Mouse (Mus musculus) MEL (cell line): ENCODE data around the gene Klf12. TPM values are rescaled to one million over a fixed set of nuclear protein-coding genes. Genes with fewer than 3 reads are reported as not detected.

Experiments used
- DNase-seq: peaks from one replicate; pipeline ENCODE4 v3.0.0; 2011; ENCODE audit warnings: low read depth, low spot score
- H3K27ac ChIP-seq: 2 replicates; pipeline ENCODE4 v1.5.1; 2012; ENCODE audit warnings: low read depth, mild to moderate bottlenecking, control low read depth, low read length, moderate library complexity; ENCODE audit not compliant: control insufficient read depth
- H3K27me3 ChIP-seq, 2 experiments: fragments of 150-350 bp in 1 of 2; sonication (generic) in 1 of 2; 2 replicates each; pipeline ENCODE4 v1.6.1; 2012; ENCODE audit warnings: low read length in 2 of 2, mild to moderate bottlenecking in 2 of 2, improper control_type of control experiment in 1 of 2, moderate library complexity in 1 of 2; ENCODE audit not compliant: insufficient read depth in 2 of 2, control insufficient read depth in 1 of 2
- H3K36me3 ChIP-seq, 2 experiments: 2 replicates each; pipeline ENCODE4 v1.6.1; 2012 to 2014; ENCODE audit warnings: low read length in 2 of 2, improper control_type of control experiment in 1 of 2, inconsistent platforms in 1 of 2, mild to moderate bottlenecking in 1 of 2; ENCODE audit not compliant: insufficient read depth in 2 of 2, control insufficient read depth in 1 of 2
- H3K4me1 ChIP-seq, 2 experiments: fragments of 150-350 bp in 1 of 2; sonication (generic) in 1 of 2; 2 replicates each; pipeline ENCODE4 v1.6.1; 2012; ENCODE audit warnings: low read length in 2 of 2, improper control_type of control experiment in 1 of 2, mild to moderate bottlenecking in 1 of 2; ENCODE audit not compliant: insufficient read depth in 2 of 2, control insufficient read depth in 1 of 2
- H3K4me3 ChIP-seq, 2 experiments: fragments of 150-350 bp in 1 of 2; sonication (generic) in 1 of 2; 2 replicates each; pipeline ENCODE4 v1.5.1; 2012; ENCODE audit warnings: low read depth in 2 of 2, low read length in 2 of 2, mild to moderate bottlenecking in 2 of 2, moderate library complexity in 2 of 2, control low read depth in 1 of 2, improper control_type of control experiment in 1 of 2; ENCODE audit not compliant: control insufficient read depth in 1 of 2, insufficient read depth in 1 of 2
- H3K79me2 ChIP-seq: 2 replicates; pipeline ENCODE4 v1.6.1; 2012; ENCODE audit warnings: mild to moderate bottlenecking, low read length, moderate library complexity; ENCODE audit not compliant: control insufficient read depth, poor library complexity, insufficient read depth
- H3K9ac ChIP-seq: 2 replicates; pipeline ENCODE4 v1.6.1; 2012; ENCODE audit warnings: low read depth, mild to moderate bottlenecking, control low read depth, low read length, moderate library complexity; ENCODE audit not compliant: control insufficient read depth, poor library complexity, severe bottlenecking
- H3K9me3 ChIP-seq: fragments of 150-350 bp; sonication (generic); replicated peaks from 2 replicates; pipeline ENCODE4 v1.6.1; 2012; ENCODE audit warnings: mild to moderate bottlenecking, low read length, improper control_type of control experiment, moderate library complexity; ENCODE audit not compliant: insufficient read depth
- BHLHE40 ChIP-seq: IDR thresholded peaks from 2 replicates; pipeline ENCODE4 v1.6.1; 2012; ENCODE audit warnings: low read depth, mild to moderate bottlenecking, inconsistent platforms, low read length, improper control_type of control experiment, borderline replicate concordance
- CHD1 ChIP-seq: IDR thresholded peaks from 2 replicates; pipeline ENCODE4 v1.6.1; 2012; ENCODE audit warnings: low read depth, mild to moderate bottlenecking, inconsistent platforms, low read length, improper control_type of control experiment
- CTCF ChIP-seq, 3 experiments: IDR thresholded peaks in 2 of 3; conservative IDR thresholded peaks in 1 of 3; 2 replicates each; pipeline ENCODE4 v1.5.1; 2011 to 2012; ENCODE audit warnings: low read length in 3 of 3, low read depth in 2 of 3, mild to moderate bottlenecking in 2 of 3, improper control_type of control experiment in 1 of 3, inconsistent platforms in 1 of 3, mixed read lengths in 1 of 3, moderate library complexity in 1 of 3; ENCODE audit not compliant: control insufficient read depth in 1 of 3, insufficient read depth in 1 of 3, poor library complexity in 1 of 3, severe bottlenecking in 1 of 3
- E2F4 ChIP-seq: IDR thresholded peaks from 2 replicates; pipeline ENCODE4 v1.6.1; 2011; ENCODE audit warnings: low read depth, low read length, improper control_type of control experiment, borderline replicate concordance
- ELF1 ChIP-seq: IDR thresholded peaks from 2 replicates; pipeline ENCODE4 v1.6.1; 2014; ENCODE audit warnings: low read depth, mild to moderate bottlenecking, inconsistent platforms, low read length, improper control_type of control experiment, moderate library complexity
- EP300 ChIP-seq, 2 experiments: IDR thresholded peaks; 2 replicates each; pipeline ENCODE4 v1.6.1; 2011; ENCODE audit warnings: improper control_type of control experiment in 2 of 2, low read length in 2 of 2, low read depth in 1 of 2, mild to moderate bottlenecking in 1 of 2
- ETS1 ChIP-seq: IDR thresholded peaks from 2 replicates; pipeline ENCODE4 v1.6.1; 2012; ENCODE audit warnings: low read depth, mild to moderate bottlenecking, inconsistent platforms, low read length, improper control_type of control experiment, moderate library complexity
- GABPA ChIP-seq: IDR thresholded peaks from 2 replicates; pipeline ENCODE4 v1.6.1; 2012; ENCODE audit warnings: low read depth, mild to moderate bottlenecking, inconsistent platforms, low read length, improper control_type of control experiment, moderate library complexity
- HCFC1 ChIP-seq: IDR thresholded peaks from 2 replicates; pipeline ENCODE4 v1.6.1; 2012; ENCODE audit warnings: low read depth, mild to moderate bottlenecking, inconsistent platforms, low read length, improper control_type of control experiment, moderate library complexity
- MEF2A ChIP-seq: IDR thresholded peaks from 2 replicates; pipeline ENCODE4 v1.6.1; 2014; ENCODE audit warnings: low read depth, mild to moderate bottlenecking, inconsistent platforms, low read length, improper control_type of control experiment; ENCODE audit not compliant: poor library complexity, insufficient replicate concordance, severe bottlenecking; ENCODE audit errors: extremely low read depth
- MYB ChIP-seq: IDR thresholded peaks from 2 replicates; pipeline ENCODE4 v1.6.1; 2011; ENCODE audit warnings: mild to moderate bottlenecking, low read depth, low read length, improper control_type of control experiment
- NELFE ChIP-seq: IDR thresholded peaks from 2 replicates; pipeline ENCODE4 v1.6.1; 2011; ENCODE audit warnings: low read depth, low read length, improper control_type of control experiment
- NRF1 ChIP-seq: IDR thresholded peaks from 2 replicates; pipeline ENCODE4 v1.6.1; 2014; ENCODE audit warnings: low read depth, mild to moderate bottlenecking, inconsistent platforms, low read length, improper control_type of control experiment, moderate library complexity; ENCODE audit not compliant: poor library complexity, insufficient read depth, severe bottlenecking
- POLR2A ChIP-seq, 2 experiments: IDR thresholded peaks; 2 replicates each; pipeline ENCODE4 v1.6.1; 2011 to 2012; ENCODE audit warnings: low read length in 2 of 2, mild to moderate bottlenecking in 2 of 2, control low read depth in 1 of 2, improper control_type of control experiment in 1 of 2, low read depth in 1 of 2, moderate library complexity in 1 of 2; ENCODE audit not compliant: control insufficient read depth in 1 of 2, insufficient read depth in 1 of 2, poor library complexity in 1 of 2
- POLR2AphosphoS2 ChIP-seq: IDR thresholded peaks from 2 replicates; pipeline ENCODE4 v1.6.1; 2011; ENCODE audit warnings: low read length, improper control_type of control experiment
- POLR2AphosphoS5 ChIP-seq: IDR thresholded peaks from 2 replicates; pipeline ENCODE4 v1.6.1; 2012; ENCODE audit warnings: low read depth, borderline replicate concordance, mild to moderate bottlenecking, inconsistent platforms, low read length, moderate library complexity, mixed read lengths
- RAD21 ChIP-seq: IDR thresholded peaks from 2 replicates; pipeline ENCODE4 v1.6.1; 2011; ENCODE audit warnings: mild to moderate bottlenecking, low read depth, low read length, improper control_type of control experiment
- RCOR1 ChIP-seq: IDR thresholded peaks from 2 replicates; pipeline ENCODE4 v1.6.1; 2012; ENCODE audit warnings: low read depth, mild to moderate bottlenecking, inconsistent platforms, low read length, improper control_type of control experiment
- TBP ChIP-seq: IDR thresholded peaks from 2 replicates; pipeline ENCODE4 v1.8.0; 2011; ENCODE audit warnings: low read depth, low read length, improper control_type of control experiment
- TCF12 ChIP-seq: IDR thresholded peaks from 2 replicates; pipeline ENCODE4 v1.6.1; 2014; ENCODE audit warnings: low read depth, mild to moderate bottlenecking, inconsistent platforms, low read length, improper control_type of control experiment, moderate library complexity
- USF1 ChIP-seq: IDR thresholded peaks from 2 replicates; pipeline ENCODE4 v1.6.1; 2014; ENCODE audit warnings: low read depth, mild to moderate bottlenecking, inconsistent platforms, low read length, improper control_type of control experiment, moderate library complexity
- ZC3H11A ChIP-seq: IDR thresholded peaks from 2 replicates; pipeline ENCODE4 v1.6.1; 2012; ENCODE audit warnings: low read depth, mild to moderate bottlenecking, inconsistent platforms, low read length, improper control_type of control experiment
- ZNF384 ChIP-seq: IDR thresholded peaks from 2 replicates; pipeline ENCODE4 v1.6.1; 2012; ENCODE audit warnings: low read depth, mild to moderate bottlenecking, inconsistent platforms, low read length, improper control_type of control experiment
- polyA plus RNA-seq, 2 experiments: library from polyadenylated mRNA; stranded (reverse) in 1 of 2; unstranded in 1 of 2; fragments of >175 nt in 1 of 2; fragments of >200 nt in 1 of 2; gene quantifications; 2 replicates each; pipeline versions ENCODE4 v1.2.1 to v1.2.4; 2012; ENCODE audit warnings: low replicate concordance in 2 of 2, low read depth in 1 of 2; ENCODE audit not compliant: insufficient read length in 2 of 2, insufficient read depth in 1 of 2, missing spikeins in 1 of 2
- total RNA-seq: library from RNA; depleted of rRNA; stranded (reverse); fragments of 300-350 nt; gene quantifications from 2 replicates; pipeline ENCODE4 v1.2.3, GENCODE M21; 2012

Klf12 gene
- total and polyA plus RNA-seq, 3 experiments: 0.42 to 1.2 TPM; not detected in 1

- Histone ChIP-seq H3K4me1 (no peaks in the 10 kb centered on the region), H3K9me3 (no peaks in the 10 kb centered on the region)
- TF ChIP-seq BHLHE40 (no peak), RCOR1 (no peak), MYB (no peak), RAD21 (no peak), CTCF (IDR thresholded peaks at IDR 0.05 in 2 of 3, conservative IDR thresholded peaks at IDR 0.05 in 1 of 3; ENCODE audit: control insufficient read depth in 1 of 3, insufficient read depth in 1 of 3, low read depth in 2 of 3, low read length in 3 of 3, poor library complexity in 1 of 3, severe bottlenecking in 1 of 3) (no peak), ELF1 (no peak), USF1 (no peak), GABPA (no peak), HCFC1 (no peak), ZC3H11A (no peak), TBP (no peak), POLR2A (IDR thresholded peaks at IDR 0.05; ENCODE audit: control insufficient read depth in 1 of 2, insufficient read depth in 1 of 2, low read depth in 1 of 2, low read length in 2 of 2, poor library complexity in 1 of 2) (no peak), ZNF384 (no peak), POLR2AphosphoS2 (no peak), CHD1 (no peak), E2F4 (no peak)
- TF ChIP-seq, all 39 proteins: peak for 0
- H3K4me3 ChIP-seq: no peak overlapping the region
- DNase-seq: no peak
- H3K27me3 ChIP-seq: no peaks in the 10 kb centered on the region
- no peaks in the 10 kb centered on the region for H3K36me3 ChIP-seq
- no peak overlapping the region for H3K9ac ChIP-seq
- no peaks in the 10 kb centered on the region for H3K79me2 ChIP-seq
- no peak overlapping the region for H3K27ac ChIP-seq
Observed at GRCm38 (mm10) chr14:99894062-99894461, 390.4 kb downstream of the Klf12 start.

GRCm38 (mm10) chr14:99886503-99886902 lies 398.0 kb downstream of the Klf12 start:
- H3K79me2 ChIP-seq: no peaks in the 10 kb centered on the region
- no peaks in the 10 kb centered on the region for H3K36me3 ChIP-seq
- no peak for DNase-seq
- no peak overlapping the region for H3K9ac ChIP-seq
- no peaks in the 10 kb centered on the region for H3K4me1 ChIP-seq
- no peak overlapping the region for H3K4me3 ChIP-seq
- no peaks in the 10 kb centered on the region for H3K9me3 ChIP-seq
- no peak overlapping the region for H3K27ac ChIP-seq
- TF ChIP-seq RCOR1 (no peak), CTCF (IDR thresholded peaks at IDR 0.05 in 2 of 3, conservative IDR thresholded peaks at IDR 0.05 in 1 of 3; ENCODE audit: control insufficient read depth in 1 of 3, insufficient read depth in 1 of 3, low read depth in 2 of 3, low read length in 3 of 3, poor library complexity in 1 of 3, severe bottlenecking in 1 of 3) (no peak), ELF1 (no peak), EP300 (IDR thresholded peaks at IDR 0.05; ENCODE audit: low read depth in 1 of 2, low read length in 2 of 2) (no peak), GABPA (no peak), NRF1 (no peak), HCFC1 (no peak), TCF12 (no peak), MEF2A (no peak), NELFE (no peak), POLR2AphosphoS5 (no peak), ETS1 (no peak)
- no peaks in the 10 kb centered on the region for H3K27me3 ChIP-seq
